Mouse (Mus musculus): ENCODE data around the gene Rnf144a. TPM values are rescaled to one million over a fixed set of nuclear protein-coding genes. Genes with fewer than 3 reads are reported as not detected.

The Rnf144a gene
- polyA plus RNA-seq, 1 experiment, result 17.7 TPM

DNA sequence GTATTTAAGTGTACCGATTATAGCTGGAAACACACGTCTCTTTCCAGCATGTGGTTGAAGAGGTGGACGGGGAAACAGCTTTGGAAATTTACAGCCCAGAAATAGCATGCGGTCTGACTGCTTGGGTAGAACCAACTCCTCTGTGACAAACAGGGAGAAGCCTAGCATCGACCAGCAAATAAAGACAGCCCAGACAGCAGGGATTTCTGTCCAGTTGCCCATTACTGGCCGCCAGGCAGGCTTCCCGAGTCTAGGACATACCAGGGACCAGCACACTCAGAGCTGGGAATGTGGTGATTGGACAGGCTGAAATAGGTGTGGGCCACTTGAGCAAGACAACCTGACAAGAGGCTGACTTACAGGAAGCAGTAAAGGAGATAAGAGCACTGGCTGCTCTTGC, 35.3 kb downstream of the Rnf144a start:
- TF ChIP-seq POLR2A (IDR thresholded peaks at IDR 0.05; ENCODE audit: extremely low read depth, insufficient read depth, low read length) (no peak), CTCF (IDR thresholded peaks at IDR 0.05; ENCODE audit: extremely low read depth, insufficient read depth, low read length) (no peak)
- Histone ChIP-seq H3K27ac (ENCODE audit: insufficient read depth, low read length) (peak overlapping the region; percentile 86), H3K4me1 (ENCODE audit: control insufficient read depth, insufficient read depth, low read length) (peaks cover 8% of the 10 kb centered on the region), H3K4me3 (ENCODE audit: insufficient read depth, low read length) (no peak overlapping the region)

DNA sequence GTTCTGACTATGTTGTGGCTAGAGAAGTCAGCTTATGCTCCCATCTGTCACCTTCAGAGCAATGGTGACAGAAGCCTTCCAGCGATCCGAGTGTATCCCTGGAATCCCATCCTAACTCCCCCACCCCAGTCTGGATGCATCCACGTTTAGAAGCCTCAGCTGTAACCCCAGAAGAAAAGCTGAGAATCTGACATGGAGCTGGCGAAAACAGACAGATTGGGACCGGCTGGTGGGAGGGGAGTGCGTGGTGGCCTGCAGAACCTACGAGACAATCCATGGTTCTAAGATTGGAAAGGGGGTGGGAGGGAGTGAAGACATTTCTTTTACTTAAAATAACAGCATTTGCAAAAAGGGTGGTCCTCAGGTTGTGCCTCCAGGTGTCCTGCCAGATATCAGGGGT, 37.4 kb downstream of the Rnf144a start:
- TF ChIP-seq CTCF (IDR thresholded peaks at IDR 0.05; ENCODE audit: extremely low read depth, insufficient read depth, low read length), result no peak
- no peak for TF ChIP-seq POLR2A (IDR thresholded peaks at IDR 0.05; ENCODE audit: extremely low read depth, insufficient read depth, low read length)
- Histone ChIP-seq H3K4me1 (ENCODE audit: control insufficient read depth, insufficient read depth, low read length) (peaks cover 8% of the 10 kb centered on the region), H3K27ac (ENCODE audit: insufficient read depth, low read length) (peak overlapping the region; percentile 66), H3K4me3 (ENCODE audit: insufficient read depth, low read length) (no peak overlapping the region)

DNA sequence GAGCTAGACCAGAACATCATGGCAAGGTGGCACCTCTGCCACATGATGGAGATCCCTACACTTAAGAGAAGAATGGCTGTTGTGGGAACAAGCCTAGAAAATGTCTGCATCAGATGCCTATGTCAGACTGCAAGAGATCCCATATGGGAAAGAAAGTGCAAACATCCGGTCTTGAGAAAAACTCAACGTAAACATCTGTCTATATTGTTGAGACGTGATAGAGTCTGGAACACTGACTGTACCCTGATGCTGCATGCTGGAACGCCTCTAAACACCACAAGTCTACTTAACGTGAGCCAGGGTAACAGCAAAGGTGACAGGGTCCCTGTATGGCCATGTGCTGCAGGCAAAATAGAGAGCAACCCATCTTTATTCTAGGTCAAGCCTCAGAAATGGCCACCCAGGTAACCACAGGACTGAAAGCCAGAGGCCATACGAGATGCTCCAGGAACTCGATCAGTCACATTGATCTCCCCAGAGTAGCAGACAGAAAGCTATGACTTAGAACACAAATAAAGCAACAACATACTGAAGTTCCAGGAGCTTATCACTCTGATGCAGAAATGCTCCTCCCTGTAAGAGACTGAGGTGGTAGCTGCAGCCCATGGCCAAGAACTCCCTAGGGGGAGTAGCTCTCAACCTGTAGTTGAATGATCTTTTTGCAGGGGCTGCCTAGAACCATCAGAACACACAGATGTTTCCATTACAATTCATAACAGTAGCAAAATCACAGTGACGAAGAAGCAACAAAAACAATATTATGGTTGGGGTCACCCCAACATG, 38.3 kb downstream of the Rnf144a start:
- Histone ChIP-seq H3K4me3 (ENCODE audit: insufficient read depth, low read length) (no peak overlapping the region), H3K4me1 (ENCODE audit: control insufficient read depth, insufficient read depth, low read length) (peaks cover 8% of the 10 kb centered on the region), H3K27ac (ENCODE audit: insufficient read depth, low read length) (no peak overlapping the region)
- TF ChIP-seq CTCF (IDR thresholded peaks at IDR 0.05; ENCODE audit: extremely low read depth, insufficient read depth, low read length) (no peak), POLR2A (IDR thresholded peaks at IDR 0.05; ENCODE audit: extremely low read depth, insufficient read depth, low read length) (no peak)

DNA sequence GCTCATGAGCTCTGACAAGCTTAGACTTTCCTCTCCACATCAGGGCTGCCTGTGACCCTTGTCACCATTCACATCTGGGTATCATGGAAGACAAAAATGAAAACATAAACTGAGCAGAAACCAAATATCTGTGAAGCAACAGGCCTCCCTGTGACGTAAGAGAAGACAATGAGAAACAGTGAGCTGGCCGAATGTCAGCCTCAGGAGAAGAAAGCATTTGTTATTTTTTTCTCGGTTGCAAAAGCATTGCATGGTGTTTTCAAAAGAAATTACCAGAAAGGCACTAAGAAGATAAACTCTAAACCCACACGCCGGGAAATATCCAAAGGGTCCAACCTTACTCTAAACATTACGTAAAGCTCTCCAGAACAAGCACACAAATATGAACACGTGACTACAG, 41.3 kb downstream of the Rnf144a start:
- TF ChIP-seq CTCF (IDR thresholded peaks at IDR 0.05; ENCODE audit: extremely low read depth, insufficient read depth, low read length) (no peak), POLR2A (IDR thresholded peaks at IDR 0.05; ENCODE audit: extremely low read depth, insufficient read depth, low read length) (no peak)
- H3K4me3 ChIP-seq (ENCODE audit: insufficient read depth, low read length), result no peak overlapping the region
- H3K27ac ChIP-seq (ENCODE audit: insufficient read depth, low read length), result no peak overlapping the region
- H3K4me1 ChIP-seq (ENCODE audit: control insufficient read depth, insufficient read depth, low read length), result peaks cover 7% of the 10 kb centered on the region

DNA sequence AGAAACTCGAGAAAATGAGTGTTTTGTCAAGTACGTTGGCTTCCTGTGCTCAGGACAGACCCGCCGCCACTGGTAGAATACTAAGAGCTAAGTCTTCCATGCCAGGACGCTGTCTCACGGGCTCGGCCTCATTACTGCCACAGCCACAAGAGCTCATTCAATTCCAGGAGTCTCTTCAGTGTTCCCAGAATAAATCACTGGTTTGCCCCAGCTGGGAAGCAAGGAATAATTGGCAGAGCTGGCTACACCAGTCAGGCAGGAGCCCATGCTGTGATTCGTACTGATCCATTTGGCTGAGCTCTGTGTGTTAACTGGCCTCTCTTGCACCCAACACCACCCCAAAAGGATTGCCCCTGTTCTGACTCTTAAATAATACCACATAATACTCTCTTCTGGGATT, 45.0 kb downstream of the Rnf144a start:
- H3K4me3 ChIP-seq (ENCODE audit: insufficient read depth, low read length), result no peak overlapping the region
- TF ChIP-seq CTCF (IDR thresholded peaks at IDR 0.05; ENCODE audit: extremely low read depth, insufficient read depth, low read length) (no peak), POLR2A (IDR thresholded peaks at IDR 0.05; ENCODE audit: extremely low read depth, insufficient read depth, low read length) (no peak)
- H3K4me1 ChIP-seq (ENCODE audit: control insufficient read depth, insufficient read depth, low read length), result peaks cover 4% of the 10 kb centered on the region
- no peak overlapping the region for H3K27ac ChIP-seq (ENCODE audit: insufficient read depth, low read length)

DNA sequence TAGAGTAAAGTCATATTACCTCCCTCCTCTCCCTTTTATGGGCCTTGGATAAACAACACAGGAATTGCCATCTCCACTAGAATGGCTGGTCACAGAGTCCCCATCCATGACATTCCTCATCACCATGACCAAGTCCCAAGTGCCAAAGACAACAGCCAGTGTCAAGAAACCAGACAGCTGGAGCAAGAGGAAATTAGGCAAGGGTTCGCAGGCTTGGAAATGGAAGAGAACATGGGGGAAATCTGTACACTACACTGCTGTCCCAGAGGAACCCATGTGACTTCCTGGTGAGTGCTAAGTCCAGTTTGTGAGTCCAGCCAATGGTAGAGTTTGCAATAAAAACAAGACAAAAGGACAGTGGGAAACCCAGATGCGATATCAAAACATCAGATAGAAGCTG, 47.7 kb downstream of the Rnf144a start:
- TF ChIP-seq CTCF (IDR thresholded peaks at IDR 0.05; ENCODE audit: extremely low read depth, insufficient read depth, low read length) (no peak), POLR2A (IDR thresholded peaks at IDR 0.05; ENCODE audit: extremely low read depth, insufficient read depth, low read length) (no peak)
- Histone ChIP-seq H3K4me1 (ENCODE audit: control insufficient read depth, insufficient read depth, low read length) (peaks cover 4% of the 10 kb centered on the region), H3K4me3 (ENCODE audit: insufficient read depth, low read length) (no peak overlapping the region), H3K27ac (ENCODE audit: insufficient read depth, low read length) (no peak overlapping the region)

DNA sequence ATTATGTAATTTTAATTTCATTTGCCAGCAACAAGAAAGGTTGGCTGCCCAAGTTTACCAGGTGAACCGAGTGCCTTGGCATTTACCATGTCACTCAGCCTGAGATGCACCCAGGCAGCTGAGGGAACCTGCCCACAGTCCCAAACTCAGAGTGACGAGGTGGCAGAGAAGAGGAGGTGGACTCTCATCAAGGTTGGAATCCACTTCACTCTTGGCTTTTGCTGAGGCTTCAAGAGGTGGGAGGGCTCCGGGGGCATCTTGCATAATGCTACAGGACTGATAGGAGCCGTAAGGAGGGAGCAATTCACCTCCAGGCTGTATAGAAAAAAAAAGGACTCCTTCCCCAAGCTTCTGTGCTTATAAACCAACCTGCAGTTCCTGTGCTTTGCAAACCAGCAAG, 48.7 kb downstream of the Rnf144a start:
- Histone ChIP-seq H3K4me1 (ENCODE audit: control insufficient read depth, insufficient read depth, low read length) (peaks cover 4% of the 10 kb centered on the region), H3K4me3 (ENCODE audit: insufficient read depth, low read length) (no peak overlapping the region), H3K27ac (ENCODE audit: insufficient read depth, low read length) (no peak overlapping the region)
- TF ChIP-seq POLR2A (IDR thresholded peaks at IDR 0.05; ENCODE audit: extremely low read depth, insufficient read depth, low read length) (no peak), CTCF (IDR thresholded peaks at IDR 0.05; ENCODE audit: extremely low read depth, insufficient read depth, low read length) (no peak)

DNA sequence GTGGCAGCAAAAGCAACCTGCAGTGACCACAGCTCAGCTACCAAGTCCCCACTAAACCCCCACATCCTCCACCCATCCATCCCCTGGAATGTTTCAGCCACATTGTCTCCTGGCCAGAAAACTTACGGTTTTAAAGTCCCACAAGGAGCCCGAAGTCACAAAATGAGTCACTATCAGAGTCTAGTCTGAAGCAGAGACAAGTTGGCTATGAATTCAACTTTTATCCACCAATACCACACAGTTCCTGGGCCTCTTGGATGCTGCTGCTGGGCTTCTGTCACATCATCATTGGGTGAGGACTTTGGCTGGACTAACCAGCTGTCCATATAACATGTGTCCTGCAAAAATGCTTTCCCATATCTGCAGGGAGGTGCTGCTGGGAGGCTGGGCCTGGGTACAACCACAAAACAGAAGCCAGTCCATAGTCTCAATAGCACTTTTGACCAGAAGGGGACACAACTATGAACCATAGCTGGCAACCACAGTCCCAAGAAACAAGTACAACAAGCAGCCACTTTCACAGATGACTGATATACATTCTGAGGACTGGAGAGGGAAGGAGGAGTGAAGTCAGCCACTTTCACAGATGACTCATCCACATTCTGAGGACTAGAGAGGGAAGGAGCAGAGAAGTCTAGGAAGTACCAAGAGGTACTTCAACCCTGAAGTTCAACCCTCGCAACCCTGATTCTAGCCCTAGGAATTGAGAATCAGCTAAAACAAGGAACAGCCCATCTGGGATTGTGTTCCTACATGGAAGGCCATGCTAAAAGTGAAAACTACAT, 49.3 kb downstream of the Rnf144a start:
- Histone ChIP-seq H3K4me3 (ENCODE audit: insufficient read depth, low read length) (no peak overlapping the region), H3K27ac (ENCODE audit: insufficient read depth, low read length) (no peak overlapping the region), H3K4me1 (ENCODE audit: control insufficient read depth, insufficient read depth, low read length) (peaks cover 8% of the 10 kb centered on the region)
- TF ChIP-seq CTCF (IDR thresholded peaks at IDR 0.05; ENCODE audit: extremely low read depth, insufficient read depth, low read length) (no peak), POLR2A (IDR thresholded peaks at IDR 0.05; ENCODE audit: extremely low read depth, insufficient read depth, low read length) (no peak)

DNA sequence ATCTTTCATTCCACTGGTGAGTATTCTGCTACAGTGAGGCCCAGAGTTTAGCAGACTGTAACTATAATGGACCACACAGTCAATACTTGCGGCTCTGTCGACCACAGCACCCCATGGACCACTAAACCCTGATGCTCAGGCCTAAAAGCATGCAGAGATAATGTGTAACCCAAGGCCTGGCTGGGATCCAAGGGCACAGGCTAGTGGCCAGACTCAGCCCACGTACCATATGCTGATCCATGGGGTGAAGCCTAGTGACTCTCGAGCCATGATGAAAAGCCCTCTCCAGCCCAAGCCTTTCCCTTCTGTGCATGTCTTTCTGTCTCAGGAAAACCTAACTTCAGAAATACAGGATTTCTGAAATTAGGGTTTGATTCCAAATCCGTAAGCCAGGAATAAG, 50.2 kb downstream of the Rnf144a start:
- TF ChIP-seq POLR2A (IDR thresholded peaks at IDR 0.05; ENCODE audit: extremely low read depth, insufficient read depth, low read length) (no peak), CTCF (IDR thresholded peaks at IDR 0.05; ENCODE audit: extremely low read depth, insufficient read depth, low read length) (no peak)
- Histone ChIP-seq H3K4me1 (ENCODE audit: control insufficient read depth, insufficient read depth, low read length) (peaks cover 10% of the 10 kb centered on the region), H3K27ac (ENCODE audit: insufficient read depth, low read length) (no peak overlapping the region), H3K4me3 (ENCODE audit: insufficient read depth, low read length) (no peak overlapping the region)
